Mouse (Mus musculus): ENCODE data around the gene 5330417C22Rik. TPM values are rescaled to one million over a fixed set of nuclear protein-coding genes. Genes with fewer than 3 reads are reported as not detected.
A peak's percentile ranks its signal among the peaks of the same experiment; 100 is the strongest.

The 5330417C22Rik gene
- polyA plus RNA-seq, 1 experiment from 2014 or later, result 4.1 TPM

GRCm38 (mm10) chr3:108495486-108495885 lies 40.9 kb downstream of the 5330417C22Rik start:
- ATAC-seq (ENCODE audit: insufficient number of reproducible peaks, low FRiP score, low TSS enrichment, low read depth), result no peak
- H3K9me3 ChIP-seq (replicated peaks), result no peaks in the 10 kb centered on the region
- no peak overlapping the region for H3K27ac ChIP-seq (replicated peaks)
- H3K4me3 ChIP-seq (replicated peaks), result no peak overlapping the region
- no peaks in the 10 kb centered on the region for H3K36me3 ChIP-seq
- no peaks in the 10 kb centered on the region for H3K27me3 ChIP-seq
- no peak overlapping the region for H3K4me2 ChIP-seq (replicated peaks)
- no peak overlapping the region for H3K9ac ChIP-seq
- 19% methylated on average over 4 of the region's 4 CpGs for WGBS
- H3K4me1 ChIP-seq, result no peaks in the 10 kb centered on the region

GRCm38 (mm10) chr3:108494861-108495474 lies 41.4 kb downstream of the 5330417C22Rik start:
- Histone ChIP-seq H3K4me1 (no peaks in the 10 kb centered on the region), H3K27ac (replicated peaks) (no peak overlapping the region), H3K27me3 (no peaks in the 10 kb centered on the region), H3K4me2 (replicated peaks) (no peak overlapping the region), H3K36me3 (no peaks in the 10 kb centered on the region), H3K9me3 (replicated peaks) (no peaks in the 10 kb centered on the region), H3K9ac (no peak overlapping the region), H3K4me3 (replicated peaks) (no peak overlapping the region)
- ATAC-seq (ENCODE audit: insufficient number of reproducible peaks, low FRiP score, low TSS enrichment, low read depth), result no peak
- 71% methylated on average over 9 of the region's 9 CpGs for WGBS

- WGBS, result 34% methylated on average over 3 of the region's 3 CpGs
- H3K9ac ChIP-seq, result no peak overlapping the region
- H3K36me3 ChIP-seq, result no peaks in the 10 kb centered on the region
- no peak for ATAC-seq (ENCODE audit: insufficient number of reproducible peaks, low FRiP score, low TSS enrichment, low read depth)
- no peaks in the 10 kb centered on the region for H3K27me3 ChIP-seq
- no peaks in the 10 kb centered on the region for H3K4me1 ChIP-seq
- no peak overlapping the region for H3K27ac ChIP-seq (replicated peaks)
- H3K4me3 ChIP-seq (replicated peaks), result no peak overlapping the region
- no peak overlapping the region for H3K4me2 ChIP-seq (replicated peaks)
- H3K9me3 ChIP-seq (replicated peaks), result no peaks in the 10 kb centered on the region
Observed at GRCm38 (mm10) chr3:108489968-108490367, 46.4 kb downstream of the 5330417C22Rik start.

GRCm38 (mm10) chr3:108484749-108485148 lies 51.6 kb downstream of the 5330417C22Rik start:
- H3K4me3 ChIP-seq (replicated peaks), result no peak overlapping the region
- H3K4me2 ChIP-seq (replicated peaks), result no peak overlapping the region
- H3K9ac ChIP-seq, result no peak overlapping the region
- H3K27me3 ChIP-seq, result no peaks in the 10 kb centered on the region
- H3K4me1 ChIP-seq, result no peaks in the 10 kb centered on the region
- ATAC-seq (ENCODE audit: insufficient number of reproducible peaks, low FRiP score, low TSS enrichment, low read depth), result no peak
- no peaks in the 10 kb centered on the region for H3K36me3 ChIP-seq
- H3K27ac ChIP-seq (replicated peaks), result no peak overlapping the region
- no peaks in the 10 kb centered on the region for H3K9me3 ChIP-seq (replicated peaks)
- WGBS, result 89% methylated on average over 4 of the region's 4 CpGs

GRCm38 (mm10) chr3:108478800-108479199 lies 57.5 kb downstream of the 5330417C22Rik start:
- 82% methylated on average over 4 of the region's 4 CpGs for WGBS
- Histone ChIP-seq H3K4me2 (replicated peaks) (no peak overlapping the region), H3K9me3 (replicated peaks) (no peaks in the 10 kb centered on the region), H3K4me3 (replicated peaks) (no peak overlapping the region), H3K9ac (no peak overlapping the region), H3K27me3 (no peaks in the 10 kb centered on the region), H3K27ac (replicated peaks) (no peak overlapping the region), H3K4me1 (peaks cover 8% of the 10 kb centered on the region), H3K36me3 (no peaks in the 10 kb centered on the region)
- no peak for ATAC-seq (ENCODE audit: insufficient number of reproducible peaks, low FRiP score, low TSS enrichment, low read depth)

GRCm38 (mm10) chr3:108476761-108477619 lies 59.3 kb downstream of the 5330417C22Rik start:
- no peaks in the 10 kb centered on the region for H3K27me3 ChIP-seq
- peak overlapping the region; percentile 44; the same call in 1 of the 2 replicates for H3K27ac ChIP-seq (replicated peaks)
- no peak overlapping the region for H3K4me2 ChIP-seq (replicated peaks)
- no peak for ATAC-seq (ENCODE audit: insufficient number of reproducible peaks, low FRiP score, low TSS enrichment, low read depth)
- peaks cover 8% of the 10 kb centered on the region for H3K4me1 ChIP-seq
- no peak overlapping the region for H3K4me3 ChIP-seq (replicated peaks)
- no peaks in the 10 kb centered on the region for H3K9me3 ChIP-seq (replicated peaks)
- no peaks in the 10 kb centered on the region for H3K36me3 ChIP-seq
- 49% methylated on average over 14 of the region's 14 CpGs for WGBS
- no peak overlapping the region for H3K9ac ChIP-seq

GRCm38 (mm10) chr3:108475496-108475895 lies 60.8 kb downstream of the 5330417C22Rik start:
- no peak overlapping the region for H3K27ac ChIP-seq (replicated peaks)

GRCm38 (mm10) chr3:108474969-108475368 lies 61.4 kb downstream of the 5330417C22Rik start:
- Histone ChIP-seq H3K9ac (no peak overlapping the region), H3K36me3 (no peaks in the 10 kb centered on the region), H3K9me3 (replicated peaks) (no peaks in the 10 kb centered on the region), H3K4me3 (replicated peaks) (no peak overlapping the region), H3K4me2 (replicated peaks) (no peak overlapping the region), H3K4me1 (peaks cover 8% of the 10 kb centered on the region), H3K27ac (replicated peaks) (no peak overlapping the region), H3K27me3 (no peaks in the 10 kb centered on the region)
- WGBS, result 91% methylated on average over 7 of the region's 7 CpGs
- ATAC-seq (ENCODE audit: insufficient number of reproducible peaks, low FRiP score, low TSS enrichment, low read depth), result no peak

More at GRCm38 (mm10) chr3:108475496-108475895, 60.8 kb downstream of the 5330417C22Rik start:
- Histone ChIP-seq H3K9me3 (replicated peaks) (no peaks in the 10 kb centered on the region), H3K4me2 (replicated peaks) (no peak overlapping the region), H3K9ac (no peak overlapping the region), H3K4me1 (peaks cover 8% of the 10 kb centered on the region), H3K4me3 (replicated peaks) (no peak overlapping the region), H3K36me3 (no peaks in the 10 kb centered on the region), H3K27me3 (no peaks in the 10 kb centered on the region)
- ATAC-seq (ENCODE audit: insufficient number of reproducible peaks, low FRiP score, low TSS enrichment, low read depth), result no peak
- WGBS, result 62% methylated on average over 5 of the region's 5 CpGs

- no peak for ATAC-seq (ENCODE audit: insufficient number of reproducible peaks, low FRiP score, low TSS enrichment, low read depth)
- no peaks in the 10 kb centered on the region for H3K4me1 ChIP-seq
- WGBS, result 77% methylated on average over 8 of the region's 8 CpGs
- no peaks in the 10 kb centered on the region for H3K27me3 ChIP-seq
- H3K9me3 ChIP-seq (replicated peaks), result no peaks in the 10 kb centered on the region
- no peak overlapping the region for H3K4me3 ChIP-seq (replicated peaks)
- H3K36me3 ChIP-seq, result no peaks in the 10 kb centered on the region
- H3K27ac ChIP-seq (replicated peaks), result no peak overlapping the region
- no peak overlapping the region for H3K4me2 ChIP-seq (replicated peaks)
- H3K9ac ChIP-seq, result no peak overlapping the region
Observed at GRCm38 (mm10) chr3:108467760-108468159, 68.6 kb downstream of the 5330417C22Rik start.

GRCm38 (mm10) chr3:108466425-108466824 lies 69.9 kb downstream of the 5330417C22Rik start:
- H3K27ac ChIP-seq (replicated peaks), result no peak overlapping the region
- H3K9ac ChIP-seq, result no peak overlapping the region
- H3K4me2 ChIP-seq (replicated peaks), result no peak overlapping the region
- H3K4me1 ChIP-seq, result no peaks in the 10 kb centered on the region
- 85% methylated on average over 6 of the region's 6 CpGs for WGBS
- H3K36me3 ChIP-seq, result no peaks in the 10 kb centered on the region
- no peaks in the 10 kb centered on the region for H3K9me3 ChIP-seq (replicated peaks)
- no peak overlapping the region for H3K4me3 ChIP-seq (replicated peaks)
- ATAC-seq (ENCODE audit: insufficient number of reproducible peaks, low FRiP score, low TSS enrichment, low read depth), result no peak
- H3K27me3 ChIP-seq, result no peaks in the 10 kb centered on the region

GRCm38 (mm10) chr3:108458866-108459265 lies 77.5 kb downstream of the 5330417C22Rik start:
- WGBS, result 31% methylated on average over 10 of the region's 10 CpGs
- ATAC-seq (ENCODE audit: insufficient number of reproducible peaks, low FRiP score, low TSS enrichment, low read depth), result peak; percentile 63; the same call in 1 of the 2 replicates
- no peaks in the 10 kb centered on the region for H3K9me3 ChIP-seq (replicated peaks)
- H3K4me1 ChIP-seq, result peaks cover 5% of the 10 kb centered on the region; the same call in 1 of the 2 replicates
- H3K4me3 ChIP-seq (replicated peaks), result no peak overlapping the region
- no peak overlapping the region; the same call in 1 of the 2 replicates for H3K27ac ChIP-seq (replicated peaks)
- 0 out of 2 replicates have a peak overlapping the region, but pooled peaks have one; percentile 22 for H3K4me2 ChIP-seq (replicated peaks)
- no peaks in the 10 kb centered on the region for H3K36me3 ChIP-seq
- H3K27me3 ChIP-seq, result no peaks in the 10 kb centered on the region
- H3K9ac ChIP-seq, result no peak overlapping the region

Data from embryonic facial prominence, embryonic 15.5 days (tissue).